Mouse (Mus musculus) cerebellum, adult 2 months (tissue): ENCODE data around the gene Gm13695. TPM values are rescaled to one million over a fixed set of nuclear protein-coding genes. Genes with fewer than 3 reads are reported as not detected.
"Not testable (repeated sequence)": the region's sequence is repeated elsewhere in the genome, so short reads cannot be mapped to it uniquely, and the experiment has no call there.

Experiments used
- DNase-seq, 2 experiments: peaks; one replicate each; pipeline ENCODE4 v3.0.0; 2021
- H3K27ac ChIP-seq: fragments of 200-500 bp; 2 replicates; pipeline ENCODE4 v1.5.1; 2012; ENCODE audit warnings: low read length, control low read depth, inconsistent platforms; ENCODE audit not compliant: insufficient read depth
- H3K27me3 ChIP-seq: fragments of 200-500 bp; 2 replicates; pipeline ENCODE4 v1.6.1; 2012; ENCODE audit warnings: inconsistent platforms, mild to moderate bottlenecking, low read length, moderate library complexity; ENCODE audit not compliant: control insufficient read depth, insufficient read depth
- H3K4me1 ChIP-seq: fragments of 200-500 bp; 2 replicates; pipeline ENCODE4 v1.6.1; 2011; ENCODE audit warnings: low read length; ENCODE audit not compliant: control insufficient read depth, insufficient read depth
- H3K4me3 ChIP-seq: fragments of 200-500 bp; replicated peaks from 2 replicates; pipeline ENCODE3; 2011; ENCODE audit warnings: mild to moderate bottlenecking, low read depth, low read length, control low read depth; ENCODE audit not compliant: insufficient read depth
- CTCF ChIP-seq: fragments of 200-500 bp; IDR thresholded peaks from 2 replicates; pipeline ENCODE4 v1.5.1; 2011; ENCODE audit warnings: low read depth, mild to moderate bottlenecking, control low read depth, low read length, moderate library complexity, borderline replicate concordance; ENCODE audit not compliant: insufficient read depth
- POLR2A ChIP-seq: fragments of 200-500 bp; IDR thresholded peaks from 2 replicates; pipeline ENCODE4 v1.6.1; 2011; ENCODE audit warnings: low read length, control low read depth, borderline replicate concordance; ENCODE audit not compliant: insufficient read depth
- WGBS: fragments of 180-500 bp; shearing (Covaris S2); methylation state at CpG from one replicate; pipeline ENCODE4 v1.1.7; 2018; 5-methylcytosine and 5-hydroxymethylcytosine counted together
- polyA plus RNA-seq: library from polyadenylated mRNA; depleted of rRNA; stranded (reverse); fragments of >200 nt; gene quantifications from 2 replicates; pipeline ENCODE4 v1.2.3, GENCODE M21; 2012; rRNA removed

The Gm13695 gene
- polyA plus RNA-seq = not detected in 2 replicates

DNA sequence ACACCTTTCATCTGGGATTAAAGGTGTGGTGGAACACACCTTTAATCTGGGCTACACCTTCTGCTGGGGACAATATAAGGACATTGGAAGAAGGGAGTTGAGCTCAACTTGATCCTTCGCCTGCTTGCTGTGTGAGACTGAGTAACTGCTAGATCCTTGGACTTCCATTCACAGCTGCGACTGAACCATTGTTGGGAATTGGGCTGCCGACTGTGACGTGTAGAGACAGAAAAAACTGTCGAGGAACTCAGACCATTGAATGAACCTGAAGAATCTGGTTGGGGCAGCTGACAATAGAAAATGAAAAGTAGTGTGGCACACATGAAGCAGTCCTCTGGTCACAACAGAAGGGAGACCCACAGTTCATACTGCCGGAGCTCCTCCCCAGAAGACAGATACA is at the start of gene Gm13695:
TSS of gene Gm13695 (plus strand) at position 301 of the 400 bp plus-strand sequence.
- no CpG with 5 or more reads among the region's 6 CpGs for WGBS
- H3K4me3 ChIP-seq, DNase-seq, H3K4me1 ChIP-seq, H3K27ac ChIP-seq, H3K27me3 ChIP-seq: not testable (repeated sequence)

GRCm38 (mm10) chr2:83929478-83930088 is 37.5 kb upstream of the Gm13695 start:
- WGBS = 63% methylated on average over 2 of the region's 2 CpGs
- no peaks in the 10 kb centered on the region for H3K27me3 ChIP-seq
- no peak overlapping the region for H3K4me3 ChIP-seq
- no peaks in the 10 kb centered on the region for H3K4me1 ChIP-seq
- H3K27ac ChIP-seq = no peak overlapping the region
- DNase-seq = no peak
- no peak for TF ChIP-seq CTCF
- no peak for TF ChIP-seq POLR2A

DNA sequence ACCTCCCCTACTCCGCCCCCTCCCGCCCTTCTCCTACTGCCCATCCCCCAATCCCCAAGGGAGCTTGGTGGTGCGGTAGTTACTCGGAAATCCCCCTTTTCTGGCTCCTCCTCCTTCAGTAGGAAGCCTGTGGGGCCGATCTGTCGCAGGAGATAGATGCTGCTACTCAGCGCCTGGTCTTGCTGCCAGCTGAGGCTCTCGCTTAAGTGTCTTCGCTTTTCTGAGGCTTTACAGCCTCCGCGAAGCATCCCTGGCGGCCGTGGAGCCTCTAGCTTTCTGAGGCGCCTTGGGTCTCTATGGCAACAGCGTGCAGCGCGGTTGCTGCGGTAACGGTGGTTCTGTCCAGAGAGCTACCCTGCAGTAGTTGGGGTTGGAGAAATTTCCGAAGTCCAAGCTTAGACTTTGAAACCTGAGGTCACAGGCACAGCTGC is 26.2 kb upstream of the Gm13695 start, which contains the start of gene Zswim2:
TSS of gene Zswim2 (minus strand) at position 298 of the 431 bp plus-strand sequence.
- Histone ChIP-seq H3K27ac (no peak within 1 kb of the TSS), H3K27me3 (no peaks in the 10 kb centered on the region), H3K4me1 (no peaks in the 10 kb centered on the region), H3K4me3 (peak within 1 kb of the TSS; percentile 30)
- TF ChIP-seq POLR2A (no peak), CTCF (no peak)
- DNase-seq = peak; percentile 57 to 59
- WGBS = under 1% methylated on average over 20 of the region's 20 CpGs

GRCm38 (mm10) chr2:83941378-83941777 is 25.7 kb upstream of the Gm13695 start:
- H3K27ac ChIP-seq = no peak overlapping the region
- H3K4me3 ChIP-seq = no peak overlapping the region
- TF ChIP-seq CTCF (no peak), POLR2A (no peak)
- H3K4me1 ChIP-seq = no peaks in the 10 kb centered on the region
- DNase-seq = no peak
- WGBS = 20% methylated on average over 3 of the region's 3 CpGs
- no peaks in the 10 kb centered on the region for H3K27me3 ChIP-seq

DNA sequence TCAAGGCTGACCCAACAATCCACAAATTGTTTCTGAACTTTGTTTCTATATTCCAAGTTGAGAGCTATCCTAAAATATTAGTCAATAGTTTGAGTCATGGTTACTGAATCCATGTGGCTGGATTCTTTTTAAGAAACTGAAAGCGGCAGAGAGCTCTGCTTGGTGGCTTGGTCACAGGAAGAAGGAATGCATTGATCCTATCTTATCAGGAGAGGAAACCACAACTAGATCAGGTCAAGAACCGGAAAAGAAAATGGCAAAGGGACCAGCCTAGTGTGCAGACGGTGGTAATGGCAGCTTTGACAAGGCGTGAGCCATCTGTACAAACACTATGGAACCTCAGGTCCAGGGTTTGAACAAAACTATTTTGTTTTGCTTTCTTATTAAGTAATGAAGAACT is 25.3 kb upstream of the Gm13695 start:
- Histone ChIP-seq H3K27ac (no peak overlapping the region), H3K27me3 (no peaks in the 10 kb centered on the region), H3K4me3 (no peak overlapping the region), H3K4me1 (no peaks in the 10 kb centered on the region)
- WGBS = 78% methylated on average over 4 of the region's 4 CpGs
- DNase-seq = no peak
- TF ChIP-seq POLR2A = no peak
- no peak for TF ChIP-seq CTCF

- WGBS = no CpG with 5 or more reads among the region's 6 CpGs
- not testable (repeated sequence) for H3K4me3 ChIP-seq, DNase-seq, H3K27ac ChIP-seq, H3K27me3 ChIP-seq, H3K4me1 ChIP-seq
These were observed 11.7 kb upstream of the Gm13695 start, which contains the start of gene Gm13698 for GRCm38 (mm10) chr2:83955393-83955792. Gene Gm13698, plus strand, starts transcription at chr2:83955693.

DNA sequence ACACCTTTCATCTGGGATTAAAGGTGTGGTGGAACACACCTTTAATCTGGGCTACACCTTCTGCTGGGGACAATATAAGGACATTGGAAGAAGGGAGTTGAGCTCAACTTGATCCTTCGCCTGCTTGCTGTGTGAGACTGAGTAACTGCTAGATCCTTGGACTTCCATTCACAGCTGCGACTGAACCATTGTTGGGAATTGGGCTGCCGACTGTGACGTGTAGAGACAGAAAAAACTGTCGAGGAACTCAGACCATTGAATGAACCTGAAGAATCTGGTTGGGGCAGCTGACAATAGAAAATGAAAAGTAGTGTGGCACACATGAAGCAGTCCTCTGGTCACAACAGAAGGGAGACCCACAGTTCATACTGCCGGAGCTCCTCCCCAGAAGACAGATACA is 5.9 kb upstream of the Gm13695 start, which contains the start of gene Gm13693:
TSS of gene Gm13693 (plus strand) at position 301 of the 400 bp plus-strand sequence.
- H3K27me3 ChIP-seq, DNase-seq, H3K4me1 ChIP-seq, H3K27ac ChIP-seq, H3K4me3 ChIP-seq: not testable (repeated sequence)
- WGBS = no CpG with 5 or more reads among the region's 6 CpGs

DNA sequence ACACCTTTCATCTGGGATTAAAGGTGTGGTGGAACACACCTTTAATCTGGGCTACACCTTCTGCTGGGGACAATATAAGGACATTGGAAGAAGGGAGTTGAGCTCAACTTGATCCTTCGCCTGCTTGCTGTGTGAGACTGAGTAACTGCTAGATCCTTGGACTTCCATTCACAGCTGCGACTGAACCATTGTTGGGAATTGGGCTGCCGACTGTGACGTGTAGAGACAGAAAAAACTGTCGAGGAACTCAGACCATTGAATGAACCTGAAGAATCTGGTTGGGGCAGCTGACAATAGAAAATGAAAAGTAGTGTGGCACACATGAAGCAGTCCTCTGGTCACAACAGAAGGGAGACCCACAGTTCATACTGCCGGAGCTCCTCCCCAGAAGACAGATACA is 5.7 kb downstream of the Gm13695 start, which contains the start of gene Gm13696:
TSS of gene Gm13696 (plus strand) at position 301 of the 400 bp plus-strand sequence.
- not testable (repeated sequence) for H3K4me1 ChIP-seq, H3K4me3 ChIP-seq, H3K27ac ChIP-seq, H3K27me3 ChIP-seq, DNase-seq
- WGBS = no CpG with 5 or more reads among the region's 6 CpGs

DNA sequence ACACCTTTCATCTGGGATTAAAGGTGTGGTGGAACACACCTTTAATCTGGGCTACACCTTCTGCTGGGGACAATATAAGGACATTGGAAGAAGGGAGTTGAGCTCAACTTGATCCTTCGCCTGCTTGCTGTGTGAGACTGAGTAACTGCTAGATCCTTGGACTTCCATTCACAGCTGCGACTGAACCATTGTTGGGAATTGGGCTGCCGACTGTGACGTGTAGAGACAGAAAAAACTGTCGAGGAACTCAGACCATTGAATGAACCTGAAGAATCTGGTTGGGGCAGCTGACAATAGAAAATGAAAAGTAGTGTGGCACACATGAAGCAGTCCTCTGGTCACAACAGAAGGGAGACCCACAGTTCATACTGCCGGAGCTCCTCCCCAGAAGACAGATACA is 11.5 kb downstream of the Gm13695 start, which contains the start of gene Gm13694:
TSS of gene Gm13694 (plus strand) at position 301 of the 400 bp plus-strand sequence.
- not testable (repeated sequence) for H3K27me3 ChIP-seq, H3K4me3 ChIP-seq, H3K4me1 ChIP-seq, H3K27ac ChIP-seq, DNase-seq
- WGBS = no CpG with 5 or more reads among the region's 6 CpGs

DNA sequence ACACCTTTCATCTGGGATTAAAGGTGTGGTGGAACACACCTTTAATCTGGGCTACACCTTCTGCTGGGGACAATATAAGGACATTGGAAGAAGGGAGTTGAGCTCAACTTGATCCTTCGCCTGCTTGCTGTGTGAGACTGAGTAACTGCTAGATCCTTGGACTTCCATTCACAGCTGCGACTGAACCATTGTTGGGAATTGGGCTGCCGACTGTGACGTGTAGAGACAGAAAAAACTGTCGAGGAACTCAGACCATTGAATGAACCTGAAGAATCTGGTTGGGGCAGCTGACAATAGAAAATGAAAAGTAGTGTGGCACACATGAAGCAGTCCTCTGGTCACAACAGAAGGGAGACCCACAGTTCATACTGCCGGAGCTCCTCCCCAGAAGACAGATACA is 17.3 kb downstream of the Gm13695 start, which contains the start of gene Gm13697:
TSS of gene Gm13697 (plus strand) at position 301 of the 400 bp plus-strand sequence.
- not testable (repeated sequence) for H3K27me3 ChIP-seq, H3K4me1 ChIP-seq, H3K4me3 ChIP-seq, H3K27ac ChIP-seq, DNase-seq
- WGBS = no CpG with 5 or more reads among the region's 6 CpGs

DNA sequence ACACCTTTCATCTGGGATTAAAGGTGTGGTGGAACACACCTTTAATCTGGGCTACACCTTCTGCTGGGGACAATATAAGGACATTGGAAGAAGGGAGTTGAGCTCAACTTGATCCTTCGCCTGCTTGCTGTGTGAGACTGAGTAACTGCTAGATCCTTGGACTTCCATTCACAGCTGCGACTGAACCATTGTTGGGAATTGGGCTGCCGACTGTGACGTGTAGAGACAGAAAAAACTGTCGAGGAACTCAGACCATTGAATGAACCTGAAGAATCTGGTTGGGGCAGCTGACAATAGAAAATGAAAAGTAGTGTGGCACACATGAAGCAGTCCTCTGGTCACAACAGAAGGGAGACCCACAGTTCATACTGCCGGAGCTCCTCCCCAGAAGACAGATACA is 23.1 kb downstream of the Gm13695 start, which contains the start of gene Gm13691:
TSS of gene Gm13691 (plus strand) at position 301 of the 400 bp plus-strand sequence.
- not testable (repeated sequence) for DNase-seq, H3K4me3 ChIP-seq
- WGBS = no CpG with 5 or more reads among the region's 6 CpGs

More for the DNA sequence above, 23.1 kb downstream of the Gm13695 start, which contains the start of gene Gm13691:
- H3K4me1 ChIP-seq, H3K27ac ChIP-seq, H3K27me3 ChIP-seq: not testable (repeated sequence)
